Mouse (Mus musculus) lung, adult 2 months (tissue): ENCODE data around the gene Plekhg6.

Experiments
- CTCF ChIP-seq: fragments of 200-500 bp; IDR thresholded peaks from 2 replicates; pipeline ENCODE4 v1.5.1; 2011; ENCODE audit warnings: mild to moderate bottlenecking, low read length, control low read depth; ENCODE audit not compliant: insufficient read depth
- POLR2A ChIP-seq: fragments of 200-500 bp; IDR thresholded peaks from 2 replicates; pipeline ENCODE4 v1.6.1; 2011; ENCODE audit warnings: low read depth, mild to moderate bottlenecking, control low read depth, low read length, borderline replicate concordance; ENCODE audit errors: extremely low read depth

DNA sequence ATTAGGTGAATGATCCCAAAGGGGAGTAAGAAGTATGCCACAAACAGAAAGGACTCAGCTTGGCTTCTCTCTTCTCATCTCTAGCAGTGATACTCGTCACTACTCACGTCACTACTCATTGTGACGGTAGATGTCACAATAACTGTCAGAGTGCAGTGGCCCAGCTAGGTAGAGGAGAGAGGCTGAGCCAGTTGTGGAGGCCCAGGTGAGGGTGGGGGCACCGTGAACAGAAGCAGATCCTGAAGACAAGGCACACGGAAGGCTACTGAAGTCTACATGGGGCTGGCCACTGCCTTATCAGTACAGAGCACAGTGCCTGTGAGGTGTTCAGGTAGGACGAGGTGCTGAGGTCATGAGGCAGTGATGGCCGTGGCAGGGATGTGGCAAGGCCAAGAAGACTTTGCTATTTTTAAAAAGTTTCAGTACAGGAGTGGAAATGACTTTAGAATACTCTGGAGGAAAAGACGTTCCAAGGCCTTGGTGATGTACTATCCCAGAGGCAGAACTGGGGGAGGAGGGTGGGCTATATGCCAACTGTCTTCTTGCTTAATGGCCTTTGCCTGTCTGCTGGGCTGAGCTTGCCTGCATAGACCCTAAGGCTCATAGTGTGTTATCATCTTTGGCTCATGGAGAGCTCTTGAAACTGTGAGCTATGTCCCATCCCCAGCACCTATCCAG, 29.1 kb downstream of the Plekhg6 start:
- no peak for TF ChIP-seq CTCF
- TF ChIP-seq POLR2A, result no peak
